Mouse (Mus musculus) cerebellum, postnatal 14 days (tissue): Measurements from ENCODE around the gene Tgfbi.

Experiments
- DNase-seq, 2 experiments: peaks; one replicate each; pipeline ENCODE4 v3.0.0; 2021; ENCODE audit warnings: mixed read lengths in 2 of 2

The Tgfbi gene

GRCm38 (mm10) chr13:56609103-56609856 lies at the start of gene Tgfbi:
Gene Tgfbi (plus strand): TSS chr13:56609523.
- peak; percentile 34 to 43 for DNase-seq

GRCm38 (mm10) chr13:56559841-56560370 lies 49.4 kb upstream of the Tgfbi start:
- DNase-seq = no peak

GRCm38 (mm10) chr13:56561129-56561528 lies 48.2 kb upstream of the Tgfbi start:
- DNase-seq = no peak

GRCm38 (mm10) chr13:56563075-56563474 lies 46.2 kb upstream of the Tgfbi start:
- peak; percentile 19 to 51 for DNase-seq

GRCm38 (mm10) chr13:56566336-56566735 lies 43.0 kb upstream of the Tgfbi start:
- no peak for DNase-seq

- DNase-seq = no peak
Observed at GRCm38 (mm10) chr13:56571645-56572044, 37.7 kb upstream of the Tgfbi start.

- DNase-seq = no peak
Observed at GRCm38 (mm10) chr13:56575074-56575473, 34.2 kb upstream of the Tgfbi start.

- DNase-seq = peak; percentile 61 to 69
Observed at GRCm38 (mm10) chr13:56575701-56576321, 33.5 kb upstream of the Tgfbi start.

- DNase-seq = no peak
Observed at GRCm38 (mm10) chr13:56578097-56578496, 31.2 kb upstream of the Tgfbi start.

- no peak for DNase-seq
Observed at GRCm38 (mm10) chr13:56580450-56580849, 28.9 kb upstream of the Tgfbi start.

GRCm38 (mm10) chr13:56581512-56581911 lies 27.8 kb upstream of the Tgfbi start:
- peak; percentile 24 to 31 for DNase-seq

- peak in 1 of 2 experiments; percentile 20 for DNase-seq
Observed at GRCm38 (mm10) chr13:56581961-56582434, 27.3 kb upstream of the Tgfbi start.

- DNase-seq = no peak
Observed at GRCm38 (mm10) chr13:56582720-56583119, 26.6 kb upstream of the Tgfbi start.

GRCm38 (mm10) chr13:56586046-56586445 lies 23.3 kb upstream of the Tgfbi start:
- no peak for DNase-seq

GRCm38 (mm10) chr13:56588454-56589117 lies 20.7 kb upstream of the Tgfbi start:
- DNase-seq = no peak

- DNase-seq = no peak
Observed at GRCm38 (mm10) chr13:56590202-56590601, 19.1 kb upstream of the Tgfbi start.

GRCm38 (mm10) chr13:56591191-56591590 lies 18.1 kb upstream of the Tgfbi start:
- DNase-seq = no peak

- DNase-seq = no peak
Observed at GRCm38 (mm10) chr13:56591939-56592338, 17.4 kb upstream of the Tgfbi start.

GRCm38 (mm10) chr13:56593196-56593595 lies 16.1 kb upstream of the Tgfbi start:
- DNase-seq = no peak

GRCm38 (mm10) chr13:56593961-56594391 lies 15.3 kb upstream of the Tgfbi start:
- peak; percentile 27 to 32 for DNase-seq

GRCm38 (mm10) chr13:56595246-56595645 lies 14.1 kb upstream of the Tgfbi start:
- DNase-seq = no peak

- DNase-seq = no peak
Observed at GRCm38 (mm10) chr13:56597296-56597695, 12.0 kb upstream of the Tgfbi start.
